Mouse (Mus musculus): ENCODE data around the gene Gp1ba. TPM values are rescaled to one million over a fixed set of nuclear protein-coding genes. Genes with fewer than 3 reads are reported as not detected.
A peak's percentile ranks its signal among the peaks of the same experiment; 100 is the strongest.

Gp1ba gene
- polyA plus RNA-seq, 1 experiment from 2014 or later, result 15.3 TPM

DNA sequence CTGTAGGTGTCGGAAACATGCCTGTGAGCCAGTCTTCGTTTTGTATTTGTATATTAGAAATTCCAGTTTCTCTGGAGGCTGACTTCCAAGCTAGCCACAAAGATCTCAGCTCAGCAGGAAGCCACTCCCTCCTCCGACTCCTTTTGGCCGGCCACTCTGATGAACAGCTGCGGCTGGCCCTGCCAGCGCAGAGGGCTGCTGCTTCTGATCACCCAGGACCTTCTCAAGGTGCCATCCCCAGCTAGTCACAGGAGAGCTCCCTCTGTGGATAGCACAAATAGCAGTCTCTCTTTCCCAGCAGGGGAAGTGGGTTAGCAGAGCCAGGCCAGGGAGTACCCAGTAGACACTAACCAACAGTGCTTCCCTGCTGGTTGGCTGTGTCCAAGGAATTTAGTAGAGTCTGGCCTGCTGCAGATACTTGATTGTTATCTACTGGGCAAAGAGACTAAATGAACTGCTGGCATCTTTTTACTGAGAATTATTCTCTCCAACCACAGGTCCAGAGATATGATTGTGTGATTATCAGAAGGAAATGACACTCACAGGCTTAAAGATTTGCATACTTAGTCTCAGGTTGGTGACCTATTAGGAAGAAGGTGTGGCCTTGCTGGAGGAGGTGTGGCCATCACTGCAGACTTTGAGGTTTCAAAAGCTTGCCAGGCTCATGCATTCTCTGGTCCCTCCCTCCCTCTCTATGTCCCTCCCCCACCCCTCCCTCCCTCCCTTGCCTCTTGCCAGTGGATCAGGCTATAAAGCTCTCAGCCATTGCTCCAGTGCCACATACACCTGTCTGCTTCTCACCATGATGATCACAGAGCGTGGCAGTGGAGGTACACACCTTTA is 16.7 kb upstream of the Gp1ba start:
- no peaks in the 10 kb centered on the region for H3K27me3 ChIP-seq (replicated peaks; ENCODE audit: control insufficient read depth, insufficient read depth, low read length)
- H3K36me3 ChIP-seq (ENCODE audit: control insufficient read depth, insufficient read depth, low read length), result no peaks in the 10 kb centered on the region
- peaks cover 6% of the 10 kb centered on the region for H3K4me1 ChIP-seq (replicated peaks; ENCODE audit: control insufficient read depth, insufficient read depth, low read length)
- H3K4me2 ChIP-seq, result no peak overlapping the region
- DNase-seq (ENCODE audit: low spot score) (no peak), ATAC-seq (replicated peaks; ENCODE audit: low FRiP score) (peak; percentile 77)
- H3K27ac ChIP-seq (ENCODE audit: low read depth, low read length), result no peak overlapping the region
- 49% methylated on average over 7 of the region's 7 CpGs for WGBS
- no peaks in the 10 kb centered on the region for H3K9me3 ChIP-seq (ENCODE audit: control insufficient read depth, low read length)
- no peak overlapping the region for H3K9ac ChIP-seq (ENCODE audit: low read depth, low read length)
- no peak overlapping the region for H3K4me3 ChIP-seq (ENCODE audit: low read depth, low read length)

DNA sequence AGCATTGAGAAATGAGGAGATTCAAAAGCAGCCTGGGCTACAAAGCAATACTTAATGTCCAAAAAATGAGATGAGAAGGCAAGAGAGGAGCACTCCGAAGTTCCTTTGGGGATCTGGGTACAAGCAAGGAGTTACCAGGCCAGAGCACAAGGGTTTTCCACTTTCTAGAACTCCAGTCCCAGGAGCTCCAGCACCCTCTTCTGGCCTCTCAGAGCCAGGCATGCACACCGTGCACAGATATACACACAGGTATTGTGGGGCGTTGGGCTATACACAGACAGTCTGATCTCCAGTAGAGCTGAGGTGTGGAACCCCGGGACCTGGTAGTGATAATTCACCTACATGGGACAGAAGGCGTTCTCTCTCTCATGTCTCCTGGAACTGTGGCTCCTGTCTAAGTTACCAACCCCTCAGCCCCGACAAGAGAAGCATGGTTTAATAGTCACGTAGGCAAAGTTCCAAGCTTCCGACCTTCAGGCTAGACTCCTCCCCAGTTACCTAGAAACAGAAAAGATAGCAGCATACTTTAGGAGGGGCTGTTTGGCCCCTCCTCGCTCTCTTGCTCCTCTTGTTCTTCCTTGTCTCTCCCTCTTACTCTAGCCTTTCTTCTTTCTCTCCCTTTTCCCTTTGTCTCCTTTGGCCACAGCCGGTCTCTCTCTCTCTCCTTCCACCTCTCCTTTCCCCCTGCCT is 15.7 kb upstream of the Gp1ba start:
- Histone ChIP-seq H3K27ac (ENCODE audit: low read depth, low read length) (no peak overlapping the region), H3K27me3 (replicated peaks; ENCODE audit: control insufficient read depth, insufficient read depth, low read length) (no peaks in the 10 kb centered on the region), H3K36me3 (ENCODE audit: control insufficient read depth, insufficient read depth, low read length) (no peaks in the 10 kb centered on the region), H3K9me3 (ENCODE audit: control insufficient read depth, low read length) (no peaks in the 10 kb centered on the region), H3K9ac (ENCODE audit: low read depth, low read length) (no peak overlapping the region), H3K4me1 (replicated peaks; ENCODE audit: control insufficient read depth, insufficient read depth, low read length) (peaks cover 6% of the 10 kb centered on the region), H3K4me2 (no peak overlapping the region), H3K4me3 (ENCODE audit: low read depth, low read length) (no peak overlapping the region)
- DNase-seq (ENCODE audit: low spot score), result no peak
- 75% methylated on average over 10 of the region's 10 CpGs for WGBS
- ATAC-seq (replicated peaks; ENCODE audit: low FRiP score), result no peak

DNA sequence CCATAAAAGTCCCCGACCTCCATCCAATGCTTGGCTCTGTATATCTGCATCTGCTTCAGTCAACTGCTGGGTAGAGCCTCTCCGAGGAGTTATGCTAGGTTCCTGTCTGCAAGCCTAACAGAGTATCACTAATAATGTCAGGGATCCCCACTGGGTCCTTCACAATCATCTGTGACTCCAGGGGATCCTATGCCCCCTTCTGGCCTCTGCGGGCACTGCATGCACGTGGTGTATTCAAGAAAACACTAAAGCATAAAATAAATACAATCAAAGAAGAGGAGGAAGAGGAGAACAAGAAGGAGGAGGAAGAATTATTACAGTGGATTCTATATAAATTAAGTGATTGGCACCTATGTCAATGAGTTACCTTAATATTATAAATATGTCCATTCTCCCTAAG is 13.4 kb upstream of the Gp1ba start:
- Histone ChIP-seq H3K27ac (ENCODE audit: low read depth, low read length) (no peak overlapping the region), H3K27me3 (replicated peaks; ENCODE audit: control insufficient read depth, insufficient read depth, low read length) (no peaks in the 10 kb centered on the region), H3K4me1 (replicated peaks; ENCODE audit: control insufficient read depth, insufficient read depth, low read length) (peaks cover 6% of the 10 kb centered on the region), H3K9me3 (ENCODE audit: control insufficient read depth, low read length) (no peaks in the 10 kb centered on the region), H3K4me2 (no peak overlapping the region), H3K4me3 (ENCODE audit: low read depth, low read length) (no peak overlapping the region), H3K9ac (ENCODE audit: low read depth, low read length) (no peak overlapping the region), H3K36me3 (ENCODE audit: control insufficient read depth, insufficient read depth, low read length) (no peaks in the 10 kb centered on the region)
- WGBS, result 46% methylated on average over 4 of the region's 4 CpGs
- ATAC-seq (replicated peaks; ENCODE audit: low FRiP score), result no peak
- DNase-seq (ENCODE audit: low spot score), result peak; percentile 61

DNA sequence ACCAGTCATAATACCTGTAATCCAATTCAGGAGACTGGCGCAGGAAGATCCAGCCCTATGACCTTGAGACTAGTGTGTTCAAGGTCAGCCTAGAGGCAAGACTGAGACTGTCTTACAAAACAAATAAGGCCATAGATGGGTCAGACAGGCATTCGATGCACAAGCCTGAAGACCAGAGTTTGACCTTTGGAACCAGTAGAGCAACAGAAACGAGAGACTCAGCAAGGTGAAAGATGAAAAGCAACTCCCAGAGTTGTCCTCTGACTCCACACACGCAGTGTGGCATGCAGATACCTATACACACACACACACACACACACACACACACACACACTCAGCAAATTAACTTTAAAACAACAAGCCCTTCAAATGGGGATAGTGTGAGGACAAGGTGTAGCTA is 12.0 kb upstream of the Gp1ba start:
- Histone ChIP-seq H3K36me3 (ENCODE audit: control insufficient read depth, insufficient read depth, low read length) (no peaks in the 10 kb centered on the region), H3K27ac (ENCODE audit: low read depth, low read length) (no peak overlapping the region), H3K4me3 (ENCODE audit: low read depth, low read length) (no peak overlapping the region), H3K4me1 (replicated peaks; ENCODE audit: control insufficient read depth, insufficient read depth, low read length) (peaks cover 6% of the 10 kb centered on the region), H3K27me3 (replicated peaks; ENCODE audit: control insufficient read depth, insufficient read depth, low read length) (no peaks in the 10 kb centered on the region), H3K9me3 (ENCODE audit: control insufficient read depth, low read length) (no peaks in the 10 kb centered on the region), H3K4me2 (no peak overlapping the region), H3K9ac (ENCODE audit: low read depth, low read length) (no peak overlapping the region)
- DNase-seq (ENCODE audit: low spot score) (no peak), ATAC-seq (replicated peaks; ENCODE audit: low FRiP score) (no peak)
- WGBS, result 70% methylated on average over 4 of the region's 4 CpGs

DNA sequence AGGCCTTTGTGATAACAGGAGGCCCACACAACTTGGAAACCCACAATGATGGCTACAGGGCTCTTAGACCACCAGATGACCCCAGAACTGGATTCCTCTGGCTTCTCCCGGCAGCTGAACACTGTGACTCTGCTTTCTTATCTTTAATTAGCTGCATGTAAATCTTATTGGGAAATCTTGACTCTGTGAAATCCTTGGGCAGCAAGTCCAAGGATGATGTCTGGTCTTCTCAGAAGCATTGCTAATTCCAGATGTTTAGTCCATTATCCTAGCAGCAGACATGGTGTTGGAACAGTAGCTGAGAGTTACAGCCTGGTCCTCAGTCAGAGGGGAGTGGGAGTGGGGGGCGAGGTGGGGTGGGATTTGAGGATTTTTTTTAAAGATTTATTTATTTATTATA is 10.5 kb upstream of the Gp1ba start:
- no peak overlapping the region for H3K9ac ChIP-seq (ENCODE audit: low read depth, low read length)
- no peak overlapping the region for H3K4me3 ChIP-seq (ENCODE audit: low read depth, low read length)
- H3K27me3 ChIP-seq (replicated peaks; ENCODE audit: control insufficient read depth, insufficient read depth, low read length), result no peaks in the 10 kb centered on the region
- no peaks in the 10 kb centered on the region for H3K9me3 ChIP-seq (ENCODE audit: control insufficient read depth, low read length)
- ATAC-seq (replicated peaks; ENCODE audit: low FRiP score) (no peak), DNase-seq (ENCODE audit: low spot score) (no peak)
- WGBS, result 46% methylated on average over 2 of the region's 2 CpGs
- H3K4me2 ChIP-seq, result no peak overlapping the region
- no peaks in the 10 kb centered on the region; the same call in 1 of the 2 replicates for H3K4me1 ChIP-seq (replicated peaks; ENCODE audit: control insufficient read depth, insufficient read depth, low read length)
- H3K27ac ChIP-seq (ENCODE audit: low read depth, low read length), result no peak overlapping the region
- no peaks in the 10 kb centered on the region for H3K36me3 ChIP-seq (ENCODE audit: control insufficient read depth, insufficient read depth, low read length)

DNA sequence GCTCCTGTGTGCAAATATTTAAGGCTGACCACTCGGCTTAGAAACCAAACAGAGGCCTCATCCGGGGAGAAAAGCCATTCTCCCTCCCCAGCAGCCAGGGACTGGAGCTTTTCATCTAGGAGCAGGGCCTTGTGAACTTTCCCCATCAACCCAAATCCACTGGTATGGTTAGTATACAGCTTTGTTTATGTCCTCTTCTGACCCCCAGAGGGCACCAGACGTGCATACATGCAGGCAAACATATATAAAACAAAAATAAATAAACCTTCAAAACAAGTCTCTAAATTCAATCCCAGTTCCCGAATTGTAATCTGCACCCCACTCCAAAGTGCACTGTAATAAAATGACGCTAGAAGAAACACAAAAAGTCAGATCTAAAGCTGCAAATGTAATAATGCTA is 9.4 kb upstream of the Gp1ba start:
- no peak for DNase-seq (ENCODE audit: low spot score)
- Histone ChIP-seq H3K36me3 (ENCODE audit: control insufficient read depth, insufficient read depth, low read length) (no peaks in the 10 kb centered on the region), H3K27ac (ENCODE audit: low read depth, low read length) (no peak overlapping the region), H3K4me2 (no peak overlapping the region), H3K27me3 (replicated peaks; ENCODE audit: control insufficient read depth, insufficient read depth, low read length) (no peaks in the 10 kb centered on the region), H3K4me1 (replicated peaks; ENCODE audit: control insufficient read depth, insufficient read depth, low read length) (no peaks in the 10 kb centered on the region; the same call in 1 of the 2 replicates), H3K9me3 (ENCODE audit: control insufficient read depth, low read length) (no peaks in the 10 kb centered on the region), H3K4me3 (ENCODE audit: low read depth, low read length) (no peak overlapping the region), H3K9ac (ENCODE audit: low read depth, low read length) (no peak overlapping the region)
- ATAC-seq (replicated peaks; ENCODE audit: low FRiP score), result no peak
- WGBS, result 38% methylated on average over 5 of the region's 5 CpGs

DNA sequence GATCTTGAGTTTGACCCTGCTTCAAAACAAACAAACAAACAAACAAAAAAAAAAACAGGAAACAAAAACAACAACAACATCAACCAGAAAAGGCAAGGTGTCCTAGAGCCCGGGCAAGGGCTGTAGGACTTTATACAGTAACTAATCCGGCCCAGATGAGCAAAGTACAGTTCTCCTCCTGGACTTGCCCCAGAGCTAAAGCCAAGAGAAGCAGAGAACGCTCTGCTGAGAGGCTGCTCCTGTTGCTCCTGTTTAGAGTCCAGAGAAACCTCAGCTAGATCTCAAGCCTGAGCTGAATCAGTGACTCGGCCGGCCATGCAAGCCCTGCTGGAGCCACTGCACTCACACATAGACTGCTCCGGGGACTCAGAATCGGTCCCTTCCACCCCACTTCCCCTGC is 8.8 kb upstream of the Gp1ba start:
- Histone ChIP-seq H3K27ac (ENCODE audit: low read depth, low read length) (no peak overlapping the region), H3K4me1 (replicated peaks; ENCODE audit: control insufficient read depth, insufficient read depth, low read length) (no peaks in the 10 kb centered on the region; the same call in 1 of the 2 replicates), H3K27me3 (replicated peaks; ENCODE audit: control insufficient read depth, insufficient read depth, low read length) (no peaks in the 10 kb centered on the region), H3K4me2 (no peak overlapping the region), H3K36me3 (ENCODE audit: control insufficient read depth, insufficient read depth, low read length) (no peaks in the 10 kb centered on the region), H3K4me3 (ENCODE audit: low read depth, low read length) (no peak overlapping the region), H3K9ac (ENCODE audit: low read depth, low read length) (no peak overlapping the region), H3K9me3 (ENCODE audit: control insufficient read depth, low read length) (no peaks in the 10 kb centered on the region)
- DNase-seq (ENCODE audit: low spot score) (no peak), ATAC-seq (replicated peaks; ENCODE audit: low FRiP score) (no peak)
- WGBS, result 48% methylated on average over 7 of the region's 7 CpGs

DNA sequence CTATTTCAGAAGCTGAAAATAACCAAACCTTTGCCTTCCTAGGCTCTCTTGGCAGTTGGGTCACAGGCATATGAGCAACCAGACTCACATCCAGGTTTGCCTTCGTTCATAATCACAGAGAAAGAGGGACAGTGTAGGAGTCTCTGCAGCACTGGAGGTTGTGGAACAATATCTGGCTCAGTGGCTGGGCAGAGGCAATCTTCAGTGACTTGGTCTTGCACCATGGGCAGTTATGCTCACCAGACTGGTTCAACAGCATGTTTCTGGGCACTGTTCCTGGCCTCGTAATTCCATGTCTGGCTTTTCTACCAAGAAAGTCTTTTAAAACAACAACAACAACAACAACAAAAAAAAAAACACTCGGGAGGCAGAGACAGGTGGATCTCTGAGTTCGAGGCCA is 3.3 kb upstream of the Gp1ba start:
- Histone ChIP-seq H3K27ac (ENCODE audit: low read depth, low read length) (no peak overlapping the region), H3K9me3 (ENCODE audit: control insufficient read depth, low read length) (no peaks in the 10 kb centered on the region), H3K4me2 (no peak overlapping the region), H3K36me3 (ENCODE audit: control insufficient read depth, insufficient read depth, low read length) (no peaks in the 10 kb centered on the region), H3K27me3 (replicated peaks; ENCODE audit: control insufficient read depth, insufficient read depth, low read length) (no peaks in the 10 kb centered on the region), H3K4me3 (ENCODE audit: low read depth, low read length) (no peak overlapping the region), H3K9ac (ENCODE audit: low read depth, low read length) (no peak overlapping the region), H3K4me1 (replicated peaks; ENCODE audit: control insufficient read depth, insufficient read depth, low read length) (peaks cover 33% of the 10 kb centered on the region)
- ATAC-seq (replicated peaks; ENCODE audit: low FRiP score) (no peak), DNase-seq (ENCODE audit: low spot score) (no peak)
- WGBS, result 84% methylated on average over 4 of the region's 4 CpGs

DNA sequence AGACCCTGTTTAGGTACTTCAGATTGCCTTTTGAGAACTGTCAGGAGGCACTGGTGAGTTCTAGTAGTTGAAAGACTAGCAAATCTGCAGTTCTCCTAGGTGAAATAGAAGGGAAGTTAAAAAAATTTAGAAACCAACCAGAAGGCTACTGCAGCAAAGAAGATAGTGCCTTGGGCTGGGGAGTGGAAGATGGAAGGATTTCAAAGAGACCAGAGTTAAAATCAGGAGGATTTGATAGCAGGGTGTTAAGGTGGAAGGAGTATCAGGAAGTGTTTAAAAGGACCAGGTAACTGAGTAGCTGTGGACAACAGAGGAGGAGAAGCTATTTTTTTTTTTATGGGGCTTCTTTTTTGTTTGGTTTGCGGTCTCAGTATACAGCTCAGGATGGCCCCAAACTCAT is 1.2 kb upstream of the Gp1ba start:
- Histone ChIP-seq H3K36me3 (ENCODE audit: control insufficient read depth, insufficient read depth, low read length) (0 out of 2 replicates have a peak, but pooled peaks cover under 1% of the 10 kb centered on the region), H3K9ac (ENCODE audit: low read depth, low read length) (no peak overlapping the region), H3K4me1 (replicated peaks; ENCODE audit: control insufficient read depth, insufficient read depth, low read length) (peaks cover 34% of the 10 kb centered on the region), H3K27ac (ENCODE audit: low read depth, low read length) (peak overlapping the region; percentile 82), H3K27me3 (replicated peaks; ENCODE audit: control insufficient read depth, insufficient read depth, low read length) (no peaks in the 10 kb centered on the region), H3K4me2 (peak overlapping the region; percentile 52), H3K4me3 (ENCODE audit: low read depth, low read length) (no peak overlapping the region), H3K9me3 (ENCODE audit: control insufficient read depth, low read length) (no peaks in the 10 kb centered on the region)
- ATAC-seq (replicated peaks; ENCODE audit: low FRiP score) (no peak), DNase-seq (ENCODE audit: low spot score) (no peak)
- 82% methylated on average over 1 of the region's 1 CpGs for WGBS
